Mouse (Mus musculus) forebrain, embryonic 16.5 days (tissue): ENCODE data around the gene Stra6. TPM values are rescaled to one million over a fixed set of nuclear protein-coding genes. Genes with fewer than 3 reads are reported as not detected.
A peak's percentile ranks its signal among the peaks of the same experiment; 100 is the strongest.

ENCODE experiments used
- ATAC-seq: fragments of 200-750 bp; cut with Nextera tagmentation; 2 replicates; pipeline ENCODE4 v1.8.0; 2017; ENCODE audit warnings: mild to moderate bottlenecking, moderate library complexity
- H3K27ac ChIP-seq: fragments of 300-500 bp; sonication (generic); 2 replicates; pipeline ENCODE4 v1.5.1; 2014; ENCODE audit warnings: low read length, control low read depth
- H3K27me3 ChIP-seq: fragments of 300-500 bp; sonication (generic); replicated peaks from 2 replicates; pipeline ENCODE4 v1.6.1; 2014; ENCODE audit warnings: low read length; ENCODE audit not compliant: control insufficient read depth, insufficient read depth
- H3K36me3 ChIP-seq: fragments of 300-500 bp; sonication (generic); 2 replicates; pipeline ENCODE4 v1.6.1; 2014; ENCODE audit not compliant: control insufficient read depth, insufficient read depth
- H3K4me1 ChIP-seq: fragments of 300-500 bp; sonication (generic); replicated peaks from 2 replicates; pipeline ENCODE4 v1.6.1; 2014; ENCODE audit warnings: low read length; ENCODE audit not compliant: control insufficient read depth, insufficient read depth
- H3K4me2 ChIP-seq: fragments of 300-500 bp; sonication (generic); 2 replicates; pipeline ENCODE4 v1.6.1; 2014; ENCODE audit warnings: mild to moderate bottlenecking, low read length, control low read depth
- H3K4me3 ChIP-seq: fragments of 300-500 bp; sonication (generic); replicated peaks from 2 replicates; pipeline ENCODE4 v1.5.1; 2014; ENCODE audit warnings: mild to moderate bottlenecking, low read length, control low read depth
- H3K9ac ChIP-seq: fragments of 300-500 bp; sonication (generic); replicated peaks from 2 replicates; pipeline ENCODE4 v1.6.1; 2014; ENCODE audit warnings: low read depth, low read length, control low read depth
- H3K9me3 ChIP-seq: fragments of 300-500 bp; sonication (generic); 2 replicates; pipeline ENCODE4 v1.6.1; 2016; ENCODE audit warnings: low read length; ENCODE audit not compliant: control insufficient read depth
- WGBS: fragments of 180-500 bp; shearing (Covaris S2); extraction: QIAGEN DNeasy Blood & Tissue Kit; methylation state at CpG from one replicate; pipeline ENCODE4 v1.1.7; 2014; 5-methylcytosine and 5-hydroxymethylcytosine counted together
- polyA plus RNA-seq: library from polyadenylated mRNA; unstranded; fragments of >200 nt; fragmentation: Nextera tagmentation; extraction: Ambion mirVana; gene quantifications from 2 replicates; pipeline ENCODE4 v1.2.1, GENCODE M21; 2015

Gene Stra6
- polyA plus RNA-seq, 1 experiment from 2014 or later: 11.7 TPM

GRCm38 (mm10) chr9:58099836-58100565 is 36.4 kb downstream of the Stra6 start:
- H3K4me2 ChIP-seq: no peak overlapping the region
- no peaks in the 10 kb centered on the region for H3K27me3 ChIP-seq
- no peaks in the 10 kb centered on the region for H3K9me3 ChIP-seq
- no peak overlapping the region for H3K9ac ChIP-seq
- H3K4me1 ChIP-seq: peaks cover 52% of the 10 kb centered on the region
- ATAC-seq: peak; percentile 32
- 76% methylated on average over 5 of the region's 5 CpGs for WGBS
- H3K27ac ChIP-seq: no peak overlapping the region
- no peak overlapping the region for H3K4me3 ChIP-seq
- no peaks in the 10 kb centered on the region for H3K36me3 ChIP-seq

- Histone ChIP-seq H3K4me2 (no peak overlapping the region), H3K4me1 (peaks cover 36% of the 10 kb centered on the region), H3K9ac (no peak overlapping the region), H3K27me3 (no peaks in the 10 kb centered on the region), H3K9me3 (no peaks in the 10 kb centered on the region), H3K36me3 (no peaks in the 10 kb centered on the region), H3K4me3 (no peak overlapping the region), H3K27ac (no peak overlapping the region)
- WGBS: 51% methylated on average over 4 of the region's 4 CpGs
- ATAC-seq: no peak
These were observed 38.4 kb downstream of the Stra6 start for GRCm38 (mm10) chr9:58102013-58102412.

GRCm38 (mm10) chr9:58103647-58104046 is 40.1 kb downstream of the Stra6 start:
- 14% methylated on average over 6 of the region's 6 CpGs for WGBS
- ATAC-seq: 0 out of 2 replicates have a peak, but pooled peaks have one; percentile 21

GRCm38 (mm10) chr9:58105595-58106169 is 42.1 kb downstream of the Stra6 start:
- Histone ChIP-seq H3K4me3 (no peak overlapping the region), H3K4me1 (peaks cover 31% of the 10 kb centered on the region)

More at GRCm38 (mm10) chr9:58103647-58104046, 40.1 kb downstream of the Stra6 start:
- Histone ChIP-seq H3K27ac (peak overlapping the region; percentile 54), H3K4me1 (peaks cover 36% of the 10 kb centered on the region), H3K4me3 (no peak overlapping the region), H3K9ac (no peak overlapping the region), H3K9me3 (no peaks in the 10 kb centered on the region), H3K4me2 (no peak overlapping the region), H3K27me3 (no peaks in the 10 kb centered on the region), H3K36me3 (no peaks in the 10 kb centered on the region)

DNA sequence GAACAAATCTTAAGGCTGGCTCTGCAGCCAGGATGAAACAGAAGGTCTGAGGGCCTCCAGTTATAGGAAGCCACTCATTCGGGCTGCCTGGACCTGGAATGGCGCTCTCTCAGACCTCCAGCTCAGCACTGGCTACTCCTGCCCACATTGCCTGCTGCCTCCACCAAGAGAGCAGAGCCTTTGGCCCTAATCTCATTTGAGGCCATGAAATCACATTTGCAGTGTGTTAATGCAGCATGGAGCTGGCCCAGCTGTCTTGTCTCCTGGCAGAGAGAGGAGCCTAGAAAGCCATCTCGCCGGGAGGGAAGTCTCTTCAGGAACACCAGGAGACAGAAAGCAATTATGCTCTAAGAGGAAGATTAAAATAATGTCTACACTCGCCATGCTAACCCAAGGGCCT is 43.9 kb downstream of the Stra6 start:
- Histone ChIP-seq H3K9me3 (no peaks in the 10 kb centered on the region), H3K36me3 (no peaks in the 10 kb centered on the region), H3K4me1 (peaks cover 45% of the 10 kb centered on the region), H3K27ac (peak overlapping the region; percentile 29; the same call in 1 of the 2 replicates), H3K27me3 (no peaks in the 10 kb centered on the region), H3K4me2 (no peak overlapping the region), H3K4me3 (no peak overlapping the region), H3K9ac (no peak overlapping the region)
- 51% methylated on average over 5 of the region's 5 CpGs for WGBS
- ATAC-seq: no peak

More at GRCm38 (mm10) chr9:58105595-58106169, 42.1 kb downstream of the Stra6 start:
- H3K27ac ChIP-seq: no peak overlapping the region
- H3K9me3 ChIP-seq: no peaks in the 10 kb centered on the region
- H3K9ac ChIP-seq: no peak overlapping the region
- no peaks in the 10 kb centered on the region for H3K36me3 ChIP-seq
- no peak overlapping the region for H3K4me2 ChIP-seq
- WGBS: 66% methylated on average over 15 of the region's 15 CpGs
- ATAC-seq: no peak
- no peaks in the 10 kb centered on the region for H3K27me3 ChIP-seq

- Histone ChIP-seq H3K36me3 (no peaks in the 10 kb centered on the region), H3K9me3 (no peaks in the 10 kb centered on the region), H3K4me3 (no peak overlapping the region), H3K4me2 (no peak overlapping the region), H3K9ac (no peak overlapping the region), H3K27me3 (no peaks in the 10 kb centered on the region), H3K4me1 (peaks cover 68% of the 10 kb centered on the region), H3K27ac (peak overlapping the region; percentile 100)
- peak; percentile 11; the same call in 1 of the 2 replicates for ATAC-seq
- WGBS: 33% methylated on average over 5 of the region's 5 CpGs
These were observed 47.2 kb downstream of the Stra6 start for GRCm38 (mm10) chr9:58110787-58111186.

GRCm38 (mm10) chr9:58111431-58111830 is 47.8 kb downstream of the Stra6 start:
- H3K27ac ChIP-seq: peak overlapping the region; percentile 100
- H3K9me3 ChIP-seq: no peaks in the 10 kb centered on the region
- WGBS: 35% methylated on average over 6 of the region's 6 CpGs
- H3K4me1 ChIP-seq: peaks cover 74% of the 10 kb centered on the region
- no peak overlapping the region for H3K4me3 ChIP-seq
- peak overlapping the region; percentile 50; the same call in 1 of the 2 replicates for H3K9ac ChIP-seq
- H3K4me2 ChIP-seq: 0 out of 2 replicates have a peak overlapping the region, but pooled peaks have one; percentile 25
- H3K27me3 ChIP-seq: no peaks in the 10 kb centered on the region
- H3K36me3 ChIP-seq: no peaks in the 10 kb centered on the region
- peak; percentile 47 for ATAC-seq

GRCm38 (mm10) chr9:58112321-58112751 is 48.7 kb downstream of the Stra6 start:
- Histone ChIP-seq H3K9ac (peak overlapping the region; percentile 50), H3K4me1 (peaks cover 75% of the 10 kb centered on the region)

GRCm38 (mm10) chr9:58112866-58113278 is 49.3 kb downstream of the Stra6 start:
- 3% methylated on average over 6 of the region's 6 CpGs for WGBS
- peaks cover 70% of the 10 kb centered on the region for H3K4me1 ChIP-seq
- H3K9ac ChIP-seq: peak overlapping the region; percentile 43
- peak; percentile 67 for ATAC-seq
- H3K27me3 ChIP-seq: no peaks in the 10 kb centered on the region
- H3K4me3 ChIP-seq: peak overlapping the region; percentile 24
- H3K9me3 ChIP-seq: no peaks in the 10 kb centered on the region
- peak overlapping the region; percentile 100 for H3K27ac ChIP-seq
- H3K36me3 ChIP-seq: no peaks in the 10 kb centered on the region
- peak overlapping the region; percentile 53 for H3K4me2 ChIP-seq

More at GRCm38 (mm10) chr9:58112321-58112751, 48.7 kb downstream of the Stra6 start:
- H3K4me3 ChIP-seq: no peak overlapping the region
- peak; percentile 72 for ATAC-seq
- WGBS: 5% methylated on average over 6 of the region's 6 CpGs
- H3K9me3 ChIP-seq: no peaks in the 10 kb centered on the region
- H3K4me2 ChIP-seq: peak overlapping the region; percentile 25
- peak overlapping the region; percentile 100 for H3K27ac ChIP-seq
- H3K27me3 ChIP-seq: no peaks in the 10 kb centered on the region
- no peaks in the 10 kb centered on the region for H3K36me3 ChIP-seq
